Mouse (Mus musculus) macrophage (primary cell): Measurements from ENCODE around the gene Eci2. TPM values are rescaled to one million over a fixed set of nuclear protein-coding genes. Genes with fewer than 3 reads are reported as not detected.
A peak's percentile ranks its signal among the peaks of the same experiment; 100 is the strongest.
"Not testable (repeated sequence)": the region's sequence is repeated elsewhere in the genome, so short reads cannot be mapped to it uniquely, and the experiment has no call there.

Source experiments
- H3K27ac ChIP-seq: fragments of 350-480 bp; formaldehyde crosslinking; 2 replicates; pipeline ENCODE4 v1.9.0; 2021
- H3K36me3 ChIP-seq: fragments of 350-480 bp; formaldehyde crosslinking; 2 replicates; pipeline ENCODE4 v1.9.0; 2021; ENCODE audit errors: inconsistent target
- H3K4me3 ChIP-seq: fragments of 350-480 bp; formaldehyde crosslinking; 2 replicates; pipeline ENCODE4 v1.9.0; 2021; ENCODE audit errors: inconsistent target
- H3K79me2 ChIP-seq: fragments of 350-480 bp; formaldehyde crosslinking; 2 replicates; pipeline ENCODE4 v1.9.0; 2021; ENCODE audit errors: inconsistent target
- WGBS: methylation state at CpG from one replicate; pipeline ENCODE4 v1.1.7; 2026; ENCODE audit warnings: inconsistent platforms; ENCODE audit not compliant: missing documents; 5-methylcytosine and 5-hydroxymethylcytosine counted together
- polyA plus RNA-seq: library from polyadenylated mRNA; stranded (reverse); fragments of 250-400 nt; gene quantifications from 3 replicates; pipeline ENCODE4 v1.2.4, GENCODE M21; 2018; ENCODE audit warnings: inconsistent platforms

Gene Eci2
- polyA plus RNA-seq, 1 experiment from 2014 or later: 60.7 TPM

GRCm38 (mm10) chr13:35020383-35020782 is 6.5 kb downstream of the Eci2 start:
- Histone ChIP-seq H3K27ac (no peak overlapping the region), H3K36me3 (no peaks in the 10 kb centered on the region)
- WGBS: 62% methylated on average over 3 of the region's 3 CpGs

GRCm38 (mm10) chr13:35018866-35019536 is 7.9 kb downstream of the Eci2 start:
- WGBS: 93% methylated on average over 7 of the region's 7 CpGs
- Histone ChIP-seq H3K27ac (no peak overlapping the region), H3K4me3 (no peak overlapping the region), H3K79me2 (no peaks in the 10 kb centered on the region), H3K36me3 (no peaks in the 10 kb centered on the region)

More at GRCm38 (mm10) chr13:35020383-35020782, 6.5 kb downstream of the Eci2 start:
- Histone ChIP-seq H3K79me2 (no peaks in the 10 kb centered on the region), H3K4me3 (no peak overlapping the region)

- 71% methylated on average over 6 of the region's 6 CpGs for WGBS
- Histone ChIP-seq H3K79me2 (no peaks in the 10 kb centered on the region), H3K27ac (no peak overlapping the region), H3K4me3 (no peak overlapping the region), H3K36me3 (no peaks in the 10 kb centered on the region)
Measured at GRCm38 (mm10) chr13:35017392-35017791, 9.5 kb downstream of the Eci2 start.

GRCm38 (mm10) chr13:35016067-35016466 is 10.8 kb downstream of the Eci2 start:
- Histone ChIP-seq H3K4me3 (no peak overlapping the region), H3K36me3 (no peaks in the 10 kb centered on the region), H3K79me2 (no peaks in the 10 kb centered on the region), H3K27ac (no peak overlapping the region)
- WGBS: 100% methylated on average over 1 of the region's 1 CpGs

- no peak overlapping the region for H3K4me3 ChIP-seq
- 73% methylated on average over 2 of the region's 2 CpGs for WGBS
- H3K27ac ChIP-seq: no peak overlapping the region
Measured at GRCm38 (mm10) chr13:34995925-34996324, 31.0 kb downstream of the Eci2 start.

GRCm38 (mm10) chr13:34993983-34994811 is 32.7 kb downstream of the Eci2 start:
- peak overlapping the region; percentile 53 for H3K4me3 ChIP-seq
- H3K79me2 ChIP-seq: no peaks in the 10 kb centered on the region
- 2% methylated on average over 33 of the region's 33 CpGs for WGBS
- H3K36me3 ChIP-seq: peaks cover 4% of the 10 kb centered on the region; the same call in 1 of the 2 replicates
- peak overlapping the region; percentile 59 for H3K27ac ChIP-seq

More at GRCm38 (mm10) chr13:34995925-34996324, 31.0 kb downstream of the Eci2 start:
- Histone ChIP-seq H3K79me2 (no peaks in the 10 kb centered on the region), H3K36me3 (no peaks in the 10 kb centered on the region)

GRCm38 (mm10) chr13:34993595-34993982 is 33.3 kb downstream of the Eci2 start:
- Histone ChIP-seq H3K4me3 (peak overlapping the region; percentile 53), H3K36me3 (peaks cover 10% of the 10 kb centered on the region; the same call in 1 of the 2 replicates), H3K79me2 (no peaks in the 10 kb centered on the region), H3K27ac (peak overlapping the region; percentile 59)
- under 1% methylated on average over 22 of the region's 22 CpGs for WGBS

GRCm38 (mm10) chr13:34993085-34993484 is 33.8 kb downstream of the Eci2 start:
- Histone ChIP-seq H3K79me2 (no peaks in the 10 kb centered on the region), H3K4me3 (peak overlapping the region; percentile 53), H3K36me3 (peaks cover 15% of the 10 kb centered on the region; the same call in 1 of the 2 replicates), H3K27ac (no peak overlapping the region)
- 84% methylated on average over 4 of the region's 4 CpGs for WGBS

- no peaks in the 10 kb centered on the region for H3K79me2 ChIP-seq
- H3K27ac ChIP-seq: no peak overlapping the region
- peaks cover 25% of the 10 kb centered on the region; the same call in 1 of the 2 replicates for H3K36me3 ChIP-seq
- 74% methylated on average over 4 of the region's 4 CpGs for WGBS
- H3K4me3 ChIP-seq: no peak overlapping the region
Measured at GRCm38 (mm10) chr13:34991581-34992273, 35.2 kb downstream of the Eci2 start.

GRCm38 (mm10) chr13:34983479-34983878 is 43.4 kb downstream of the Eci2 start:
- not testable (repeated sequence) for H3K4me3 ChIP-seq, H3K27ac ChIP-seq, H3K79me2 ChIP-seq
- H3K36me3 ChIP-seq: peaks cover 59% of the 10 kb centered on the region; the same call in 1 of the 2 replicates
- WGBS: 100% methylated on average over 1 of the region's 1 CpGs

GRCm38 (mm10) chr13:34978635-34979034 is 48.3 kb downstream of the Eci2 start:
- not testable (repeated sequence) for H3K27ac ChIP-seq, H3K4me3 ChIP-seq, H3K79me2 ChIP-seq
- H3K36me3 ChIP-seq: peaks cover 48% of the 10 kb centered on the region; the same call in 1 of the 2 replicates
- WGBS: 95% methylated on average over 5 of the region's 5 CpGs

- WGBS: 98% methylated on average over 3 of the region's 3 CpGs
- peaks cover 45% of the 10 kb centered on the region; the same call in 1 of the 2 replicates for H3K36me3 ChIP-seq
- H3K27ac ChIP-seq: no peak overlapping the region
- H3K4me3 ChIP-seq: no peak overlapping the region
- no peaks in the 10 kb centered on the region for H3K79me2 ChIP-seq
Measured at GRCm38 (mm10) chr13:34977410-34977809, 49.5 kb downstream of the Eci2 start.

- Histone ChIP-seq H3K79me2 (no peaks in the 10 kb centered on the region), H3K4me3 (no peak overlapping the region), H3K27ac (no peak overlapping the region), H3K36me3 (peaks cover 38% of the 10 kb centered on the region; the same call in 1 of the 2 replicates)
- WGBS: 78% methylated on average over 4 of the region's 4 CpGs
Measured at GRCm38 (mm10) chr13:34976116-34976515, 50.8 kb downstream of the Eci2 start.

GRCm38 (mm10) chr13:34973770-34974169 is 53.1 kb downstream of the Eci2 start:
- WGBS: 33% methylated on average over 1 of the region's 1 CpGs

More at GRCm38 (mm10) chr13:34973770-34974169, 53.1 kb downstream of the Eci2 start:
- H3K4me3 ChIP-seq: no peak overlapping the region
- peaks cover 19% of the 10 kb centered on the region; the same call in 1 of the 2 replicates for H3K36me3 ChIP-seq
- no peak overlapping the region for H3K27ac ChIP-seq
- H3K79me2 ChIP-seq: no peaks in the 10 kb centered on the region
